Mouse (Mus musculus) erythroblast, embryonic 14.5 days (primary cell): ENCODE data around the gene Sgcg.

ENCODE experiments used
- GATA1 ChIP-seq: IDR thresholded peaks from 2 replicates; pipeline ENCODE4 v1.6.1; 2012; ENCODE audit warnings: low read length, inconsistent platforms, mixed read lengths
- TAL1 ChIP-seq: IDR thresholded peaks from 3 replicates; pipeline ENCODE4 v1.6.1; 2012; ENCODE audit warnings: low read length, inconsistent platforms, mixed read lengths

DNA sequence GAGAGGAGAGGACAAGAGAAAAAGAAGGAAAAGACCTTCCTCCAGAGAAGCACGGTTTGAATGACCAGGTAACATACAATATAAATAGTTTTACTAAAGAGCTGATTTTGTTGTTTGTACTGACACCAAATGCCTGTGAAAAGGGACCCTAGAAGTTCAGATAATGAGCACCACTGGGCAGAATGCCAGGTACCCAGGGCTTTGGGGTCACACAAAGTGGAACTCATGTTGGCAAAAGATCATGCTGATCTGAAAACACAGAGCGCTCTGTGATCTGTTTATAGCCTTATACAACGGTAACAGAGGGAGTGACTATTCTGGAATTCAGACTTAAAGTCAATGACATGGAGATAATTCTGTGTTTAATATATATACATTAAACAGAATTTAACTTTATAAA is 11.8 kb downstream of the Sgcg start:
- no peak for TF ChIP-seq GATA1
- no peak for TF ChIP-seq TAL1
